Mouse (Mus musculus) v-Abl transformed pro-B cells (cell line): ENCODE results near the gene Ssr4.

Source experiments
- in situ Hi-C, 2 experiments: fragments of 400-800 bp; cut with MboI; formaldehyde crosslinking; loops; one replicate each; pipeline ENCODE4 v1.15.1; 2025; ENCODE audit not compliant: unreplicated experiment in 2 of 2

Gene Ssr4

GRCm38 (mm10) chrX:73797511-73797910 is 10.7 kb downstream of the Ssr4 start:
- in situ Hi-C loops, result loop anchor here (5.0 to 25.0 kb wide), 3 partner anchors 95 to 617 kb away; partner anchors contain the start of genes Atp6ap1 (in 1 of the 2), Avpr2 (in 1 of the 2), Dnase1l1 (in 1 of the 2) and Taz (in 1 of the 2)

- in situ Hi-C loops, result loop anchor here (5.0 to 25.0 kb wide), 3 partner anchors 94 to 616 kb away; partner anchors contain the start of genes Atp6ap1 (in 1 of the 2), Avpr2 (in 1 of the 2), Dnase1l1 (in 1 of the 2) and Taz (in 1 of the 2)
These were observed 11.7 kb downstream of the Ssr4 start for GRCm38 (mm10) chrX:73798502-73798901.

- in situ Hi-C loops, result loop anchor here (10.0 kb wide), 2 partner anchors 129 to 609 kb away; partner anchors contain the start of gene Renbp (in 1 of the 2)
These were observed 19.0 kb downstream of the Ssr4 start for GRCm38 (mm10) chrX:73805814-73806213.

- in situ Hi-C loops, result no loop called here
These were observed 28.2 kb downstream of the Ssr4 start for GRCm38 (mm10) chrX:73815072-73815471.

- in situ Hi-C loops, result no loop called here
These were observed 29.9 kb downstream of the Ssr4 start for GRCm38 (mm10) chrX:73816596-73817314.

- in situ Hi-C loops, result no loop called here
These were observed 36.9 kb downstream of the Ssr4 start for GRCm38 (mm10) chrX:73823747-73824146.

- in situ Hi-C loops, result no loop called here
These were observed 37.6 kb downstream of the Ssr4 start, which contains the start of gene Pdzd4 for GRCm38 (mm10) chrX:73824185-73825151. Gene Pdzd4 (minus strand): TSS chrX:73824969.

- in situ Hi-C loops, result no loop called here
These were observed 48.9 kb downstream of the Ssr4 start for GRCm38 (mm10) chrX:73835731-73836130.

- in situ Hi-C loops, result no loop called here
These were observed 49.9 kb downstream of the Ssr4 start for GRCm38 (mm10) chrX:73836691-73837090.
